Mouse (Mus musculus): ENCODE results near the gene Fam163b. TPM values are rescaled to one million over a fixed set of nuclear protein-coding genes. Genes with fewer than 3 reads are reported as not detected.

Fam163b gene
- total RNA-seq, 1 experiment: not detected

DNA sequence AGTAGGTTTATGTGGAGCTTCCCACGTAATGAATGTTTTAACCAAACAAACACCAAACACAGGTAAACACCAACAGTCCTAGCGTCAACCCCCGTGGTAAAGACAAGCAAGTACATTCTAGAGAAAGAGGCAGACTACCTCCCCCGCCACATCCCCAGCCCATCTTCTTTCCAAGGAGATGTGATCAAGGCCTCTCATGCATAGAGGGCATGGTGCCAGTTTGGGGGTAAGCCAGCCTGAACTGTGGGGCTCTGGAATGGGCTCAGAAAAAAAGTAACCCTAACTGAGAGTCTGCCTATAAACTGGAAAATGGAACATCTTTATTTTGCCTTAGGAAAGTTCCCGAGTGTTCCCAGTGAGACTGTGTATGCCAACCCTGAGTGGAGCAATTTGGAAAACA lies 6.4 kb downstream of the Fam163b start:
- TF ChIP-seq CHD2 (IDR thresholded peaks at IDR 0.05; ENCODE audit: low read depth, low read length) (no peak), MAFK (IDR thresholded peaks at IDR 0.05; ENCODE audit: insufficient read depth, low read depth, low read length) (no peak), HCFC1 (IDR thresholded peaks at IDR 0.05; ENCODE audit: borderline replicate concordance, insufficient read depth, low read length) (no peak), ZC3H11A (IDR thresholded peaks at IDR 0.05; ENCODE audit: borderline replicate concordance, low read depth, low read length) (no peak), ZNF384 (IDR thresholded peaks at IDR 0.05; ENCODE audit: low read depth, low read length) (no peak)
- Histone ChIP-seq H3K9ac (ENCODE audit: insufficient read depth, low read depth, low read length, poor library complexity, severe bottlenecking) (no peak overlapping the region), H3K27ac (ENCODE audit: insufficient read depth, low read depth, low read length, poor library complexity, severe bottlenecking) (no peak overlapping the region), H3K9me3 (ENCODE audit: control insufficient read depth, insufficient read depth, low read depth, low read length) (no peaks in the 10 kb centered on the region), H3K36me3 (ENCODE audit: control insufficient read depth, insufficient read depth, low read length, poor library complexity, severe bottlenecking) (no peaks in the 10 kb centered on the region), H3K4me3 (ENCODE audit: insufficient read depth in 1 of 2, low read depth in 1 of 2, low read length in 2 of 2, poor library complexity in 1 of 2, severe bottlenecking in 1 of 2) (no peak overlapping the region), H3K4me1 (ENCODE audit: control insufficient read depth in 2 of 2, insufficient read depth in 2 of 2, low read length in 2 of 2, poor library complexity in 1 of 2) (no peaks in the 10 kb centered on the region)
- no peak for DNase-seq (ENCODE audit: low read depth, low spot score)
- in situ Hi-C loops (cut with MboI; ENCODE audit: low sequenced_read_pairs in 2 of 2, unreplicated experiment in 2 of 2): no loop called here

DNA sequence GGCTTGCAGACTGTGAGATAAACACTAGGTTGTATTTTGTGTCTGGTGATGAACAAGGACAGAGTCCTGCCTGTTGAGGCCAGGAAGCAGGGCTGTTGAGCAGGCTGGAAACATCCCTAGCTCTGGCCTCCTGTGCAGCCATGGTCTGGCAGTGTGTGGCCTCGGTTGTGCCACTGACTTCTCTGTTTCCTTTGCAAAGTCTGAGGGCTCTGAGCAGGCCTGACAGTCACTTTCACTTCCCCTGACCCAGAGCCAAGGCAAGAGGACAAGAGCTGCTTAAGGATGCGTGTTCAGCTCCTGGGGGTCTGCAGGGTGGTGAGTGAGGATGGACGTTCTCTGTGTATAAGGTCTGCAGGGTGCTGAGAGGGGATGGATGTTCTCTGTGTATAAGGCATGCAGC lies 13.3 kb downstream of the Fam163b start:
- Histone ChIP-seq H3K27ac (ENCODE audit: insufficient read depth, low read depth, low read length, poor library complexity, severe bottlenecking) (no peak overlapping the region), H3K9ac (ENCODE audit: insufficient read depth, low read depth, low read length, poor library complexity, severe bottlenecking) (no peak overlapping the region), H3K4me1 (ENCODE audit: control insufficient read depth in 2 of 2, insufficient read depth in 2 of 2, low read length in 2 of 2, poor library complexity in 1 of 2) (peaks cover 0 to 2% of the 10 kb centered on the region in 2 experiments; a peak in 1 of 4 replicates), H3K36me3 (ENCODE audit: control insufficient read depth, insufficient read depth, low read length, poor library complexity, severe bottlenecking) (no peaks in the 10 kb centered on the region), H3K4me3 (ENCODE audit: insufficient read depth in 1 of 2, low read depth in 1 of 2, low read length in 2 of 2, poor library complexity in 1 of 2, severe bottlenecking in 1 of 2) (no peak overlapping the region), H3K9me3 (ENCODE audit: control insufficient read depth, insufficient read depth, low read depth, low read length) (no peaks in the 10 kb centered on the region)
- in situ Hi-C loops (cut with MboI; ENCODE audit: low sequenced_read_pairs in 2 of 2, unreplicated experiment in 2 of 2): no loop called here
- no peak for TF ChIP-seq HCFC1 (IDR thresholded peaks at IDR 0.05; ENCODE audit: borderline replicate concordance, insufficient read depth, low read length)
- no peak for TF ChIP-seq MAFK (IDR thresholded peaks at IDR 0.05; ENCODE audit: insufficient read depth, low read depth, low read length)
- DNase-seq (ENCODE audit: low read depth, low spot score): no peak

DNA sequence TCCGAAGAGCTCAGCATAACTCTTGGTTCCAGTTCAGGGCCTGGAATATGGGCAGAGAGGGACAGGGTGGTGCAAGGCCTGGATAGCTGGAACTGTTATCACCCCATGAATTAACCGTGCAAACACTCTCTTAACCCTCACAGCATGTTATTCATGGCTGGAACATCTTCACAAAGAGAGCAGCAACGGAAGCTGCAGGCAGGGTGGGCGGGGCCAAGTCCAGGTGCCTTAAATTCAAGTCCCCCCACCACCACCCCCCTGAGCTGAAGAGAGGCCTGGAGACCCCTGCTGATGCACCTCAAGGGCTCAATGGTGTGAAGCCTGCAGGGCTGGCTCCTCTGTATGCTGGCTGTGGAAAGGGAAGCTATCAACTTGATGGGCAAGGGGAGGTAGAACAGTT lies 15.8 kb downstream of the Fam163b start:
- H3K27ac ChIP-seq (ENCODE audit: insufficient read depth, low read depth, low read length, poor library complexity, severe bottlenecking): no peak overlapping the region
- no peak for DNase-seq (ENCODE audit: low read depth, low spot score)
- in situ Hi-C loops (cut with MboI; ENCODE audit: low sequenced_read_pairs in 2 of 2, unreplicated experiment in 2 of 2): no loop called here

GRCm38 (mm10) chr2:27125979-27126378 lies 16.3 kb downstream of the Fam163b start:
- Histone ChIP-seq H3K27ac (ENCODE audit: insufficient read depth, low read depth, low read length, poor library complexity, severe bottlenecking) (no peak overlapping the region), H3K36me3 (ENCODE audit: control insufficient read depth, insufficient read depth, low read length, poor library complexity, severe bottlenecking) (no peaks in the 10 kb centered on the region), H3K4me3 (ENCODE audit: insufficient read depth in 1 of 2, low read depth in 1 of 2, low read length in 2 of 2, poor library complexity in 1 of 2, severe bottlenecking in 1 of 2) (no peak overlapping the region), H3K9me3 (ENCODE audit: control insufficient read depth, insufficient read depth, low read depth, low read length) (no peaks in the 10 kb centered on the region), H3K4me1 (ENCODE audit: control insufficient read depth in 2 of 2, insufficient read depth in 2 of 2, low read length in 2 of 2, poor library complexity in 1 of 2) (peaks cover 0 to 2% of the 10 kb centered on the region in 2 experiments; a peak in 1 of 4 replicates), H3K9ac (ENCODE audit: insufficient read depth, low read depth, low read length, poor library complexity, severe bottlenecking) (no peak overlapping the region)
- no peak for TF ChIP-seq MAFK (IDR thresholded peaks at IDR 0.05; ENCODE audit: insufficient read depth, low read depth, low read length)
- TF ChIP-seq CHD2 (IDR thresholded peaks at IDR 0.05; ENCODE audit: low read depth, low read length): no peak
- TF ChIP-seq HCFC1 (IDR thresholded peaks at IDR 0.05; ENCODE audit: borderline replicate concordance, insufficient read depth, low read length): no peak
- 0 out of 2 replicates have a peak, but pooled peaks have one; percentile 1 for TF ChIP-seq ZC3H11A (IDR thresholded peaks at IDR 0.05; ENCODE audit: borderline replicate concordance, low read depth, low read length)
- in situ Hi-C loops (cut with MboI; ENCODE audit: low sequenced_read_pairs in 2 of 2, unreplicated experiment in 2 of 2): no loop called here
- DNase-seq (ENCODE audit: low read depth, low spot score): peak; percentile 58

More for the DNA sequence above, 15.8 kb downstream of the Fam163b start:
- Histone ChIP-seq H3K9ac (ENCODE audit: insufficient read depth, low read depth, low read length, poor library complexity, severe bottlenecking) (no peak overlapping the region), H3K4me3 (ENCODE audit: insufficient read depth in 1 of 2, low read depth in 1 of 2, low read length in 2 of 2, poor library complexity in 1 of 2, severe bottlenecking in 1 of 2) (no peak overlapping the region), H3K36me3 (ENCODE audit: control insufficient read depth, insufficient read depth, low read length, poor library complexity, severe bottlenecking) (no peaks in the 10 kb centered on the region), H3K9me3 (ENCODE audit: control insufficient read depth, insufficient read depth, low read depth, low read length) (no peaks in the 10 kb centered on the region), H3K4me1 (ENCODE audit: control insufficient read depth in 2 of 2, insufficient read depth in 2 of 2, low read length in 2 of 2, poor library complexity in 1 of 2) (peaks cover 0 to 2% of the 10 kb centered on the region in 2 experiments; a peak in 1 of 4 replicates)
- TF ChIP-seq ZNF384 (IDR thresholded peaks at IDR 0.05; ENCODE audit: low read depth, low read length) (no peak), CHD2 (IDR thresholded peaks at IDR 0.05; ENCODE audit: low read depth, low read length) (no peak), ZC3H11A (IDR thresholded peaks at IDR 0.05; ENCODE audit: borderline replicate concordance, low read depth, low read length) (no peak), HCFC1 (IDR thresholded peaks at IDR 0.05; ENCODE audit: borderline replicate concordance, insufficient read depth, low read length) (no peak)

GRCm38 (mm10) chr2:27123121-27123520 lies 19.2 kb downstream of the Fam163b start:
- no peaks in the 10 kb centered on the region for H3K36me3 ChIP-seq (ENCODE audit: control insufficient read depth, insufficient read depth, low read length, poor library complexity, severe bottlenecking)
- in situ Hi-C loops (cut with MboI; ENCODE audit: low sequenced_read_pairs in 2 of 2, unreplicated experiment in 2 of 2): no loop called here
- H3K4me3 ChIP-seq (ENCODE audit: insufficient read depth in 1 of 2, low read depth in 1 of 2, low read length in 2 of 2, poor library complexity in 1 of 2, severe bottlenecking in 1 of 2): no peak overlapping the region
- H3K9me3 ChIP-seq (ENCODE audit: control insufficient read depth, insufficient read depth, low read depth, low read length): no peaks in the 10 kb centered on the region
- H3K9ac ChIP-seq (ENCODE audit: insufficient read depth, low read depth, low read length, poor library complexity, severe bottlenecking): no peak overlapping the region
- no peak for TF ChIP-seq ZC3H11A (IDR thresholded peaks at IDR 0.05; ENCODE audit: borderline replicate concordance, low read depth, low read length)
- no peak for TF ChIP-seq ZNF384 (IDR thresholded peaks at IDR 0.05; ENCODE audit: low read depth, low read length)
- no peak for TF ChIP-seq HCFC1 (IDR thresholded peaks at IDR 0.05; ENCODE audit: borderline replicate concordance, insufficient read depth, low read length)
- no peak for TF ChIP-seq CHD2 (IDR thresholded peaks at IDR 0.05; ENCODE audit: low read depth, low read length)
- no peak for TF ChIP-seq MAFK (IDR thresholded peaks at IDR 0.05; ENCODE audit: insufficient read depth, low read depth, low read length)
- peaks cover 0 to 2% of the 10 kb centered on the region in 2 experiments; a peak in 1 of 4 replicates for H3K4me1 ChIP-seq (ENCODE audit: control insufficient read depth in 2 of 2, insufficient read depth in 2 of 2, low read length in 2 of 2, poor library complexity in 1 of 2)
- H3K27ac ChIP-seq (ENCODE audit: insufficient read depth, low read depth, low read length, poor library complexity, severe bottlenecking): no peak overlapping the region
- no peak for DNase-seq (ENCODE audit: low read depth, low spot score)
